Mouse (Mus musculus) CH12.LX (cell line): ENCODE measurements at regions not wholly inside any gene's neighbourhood (a gene's known extent, or its start where the extent isn't known, plus 50 kb on each side); places are given as distances from the start of the nearest gene placed in this dataset.
A peak's percentile ranks its signal among the peaks of the same experiment; 100 is the strongest.

ENCODE experiments used
- DNase-seq: peaks from one replicate; pipeline ENCODE4 v3.0.0-alpha.2; 2013; ENCODE audit errors: extremely low read depth
- H3K27ac ChIP-seq: 2 replicates; pipeline ENCODE4 v1.5.1; 2012; ENCODE audit warnings: low read depth, mild to moderate bottlenecking, control low read depth, moderate library complexity; ENCODE audit not compliant: insufficient read depth
- H3K27me3 ChIP-seq: replicated peaks from 2 replicates; pipeline ENCODE3; 2012; ENCODE audit warnings: inconsistent platforms
- H3K36me3 ChIP-seq, 2 experiments: replicated peaks in 1 of 2; 2 replicates each; pipeline versions ENCODE3 to v1.6.1; 2012; ENCODE audit warnings: inconsistent platforms in 1 of 2, low read length in 1 of 2, mild to moderate bottlenecking in 1 of 2, mixed read lengths in 1 of 2, moderate library complexity in 1 of 2; ENCODE audit not compliant: control insufficient read depth in 1 of 2, insufficient read depth in 1 of 2
- H3K4me1 ChIP-seq, 2 experiments: 2 replicates each; pipeline ENCODE4 v1.6.1; 2012; ENCODE audit warnings: inconsistent platforms in 1 of 2, moderate library complexity in 1 of 2; ENCODE audit not compliant: insufficient read depth in 2 of 2, control insufficient read depth in 1 of 2
- H3K4me2 ChIP-seq: 2 replicates; pipeline ENCODE4 v1.6.1; 2012; ENCODE audit warnings: low read depth, mild to moderate bottlenecking, control low read depth; ENCODE audit not compliant: poor library complexity, insufficient read depth, severe bottlenecking
- H3K4me3 ChIP-seq, 3 experiments: fragments of 150-350 bp in 1 of 3; sonication (generic) in 1 of 3; replicated peaks in 1 of 3; 2 replicates each; pipeline versions ENCODE3 to v1.5.1; 2011 to 2012; ENCODE audit warnings: low read depth in 2 of 3, low read length in 2 of 3, mild to moderate bottlenecking in 2 of 3, moderate library complexity in 2 of 3, control low read depth in 1 of 3, improper control_type of control experiment in 1 of 3, inconsistent platforms in 1 of 3, mixed read lengths in 1 of 3; ENCODE audit not compliant: poor library complexity in 1 of 3
- H3K79me2 ChIP-seq: replicated peaks from 2 replicates; pipeline ENCODE4 v1.6.1; 2012; ENCODE audit warnings: mild to moderate bottlenecking, moderate library complexity; ENCODE audit not compliant: control insufficient read depth, poor library complexity, insufficient read depth, severe bottlenecking; ENCODE audit errors: extremely low read depth
- H3K9ac ChIP-seq: 2 replicates; pipeline ENCODE4 v1.6.1; 2012; ENCODE audit warnings: low read depth, mild to moderate bottlenecking, control low read depth, moderate library complexity; ENCODE audit not compliant: insufficient read depth
- H3K9me3 ChIP-seq: replicated peaks from 2 replicates; pipeline ENCODE3; 2012; ENCODE audit warnings: low read length, inconsistent platforms, mixed read lengths
- CHD1 ChIP-seq: IDR thresholded peaks from 2 replicates; pipeline ENCODE4 v1.6.1; 2012; ENCODE audit warnings: low read depth, low read length, improper control_type of control experiment, inconsistent platforms
- CTCF ChIP-seq, 2 experiments: IDR thresholded peaks in 1 of 2; conservative IDR thresholded peaks in 1 of 2; 2 replicates each; pipeline ENCODE4 v1.5.1; 2011 to 2012; ENCODE audit warnings: low read depth in 2 of 2, low read length in 2 of 2, improper control_type of control experiment in 1 of 2, inconsistent platforms in 1 of 2, mild to moderate bottlenecking in 1 of 2, moderate library complexity in 1 of 2
- HCFC1 ChIP-seq: IDR thresholded peaks from 2 replicates; pipeline ENCODE4 v1.6.1; 2012; ENCODE audit warnings: low read depth, mild to moderate bottlenecking, inconsistent platforms, low read length, improper control_type of control experiment
- IRF4 ChIP-seq: IDR thresholded peaks from 2 replicates; pipeline ENCODE4 v1.6.1; 2014; ENCODE audit warnings: low read depth, mild to moderate bottlenecking, inconsistent platforms, low read length, improper control_type of control experiment
- KAT2A ChIP-seq: IDR thresholded peaks from 2 replicates; pipeline ENCODE4 v1.6.1; 2012; ENCODE audit warnings: low read length, improper control_type of control experiment, inconsistent platforms; ENCODE audit not compliant: insufficient replicate concordance
- POLR2A ChIP-seq: IDR thresholded peaks from 2 replicates; pipeline ENCODE4 v1.6.1; 2011; ENCODE audit warnings: low read depth, mild to moderate bottlenecking, improper control_type of control experiment, low read length
- RAD21 ChIP-seq: IDR thresholded peaks from 2 replicates; pipeline ENCODE4 v1.6.1; 2011; ENCODE audit warnings: low read depth, mild to moderate bottlenecking, low read length, improper control_type of control experiment, moderate library complexity
- SMC3 ChIP-seq: IDR thresholded peaks from 2 replicates; pipeline ENCODE4 v1.6.1; 2011; ENCODE audit warnings: low read depth, low read length, improper control_type of control experiment
- TBP ChIP-seq: conservative IDR thresholded peaks from 2 replicates; pipeline ENCODE4 v1.6.1; 2011; ENCODE audit warnings: low read depth, low read length, improper control_type of control experiment
- USF2 ChIP-seq: conservative IDR thresholded peaks from 2 replicates; pipeline ENCODE4 v1.6.1; 2011; ENCODE audit warnings: low read depth, low read length, improper control_type of control experiment
- dilution Hi-C: fragments of 300-500 bp; cut with MboI; formaldehyde crosslinking; loops from 2 replicates; pipeline ENCODE4 v1.14.3; 2020; ENCODE audit warnings: low sequenced_read_pairs; ENCODE audit not compliant: extremely low pct_unique_long_range_greater_than_20kb, extremely low pct_ligation_motif_present
- in situ Hi-C: fragments of 300-500 bp; cut with MboI; formaldehyde crosslinking; loops from 3 replicates; pipeline ENCODE4 v1.14.3; 2019; ENCODE audit warnings: low sequenced_read_pairs, low pct_ligation_motif_present, low pct_unique_long_range_greater_than_20kb, mixed read lengths

- Histone ChIP-seq H3K27me3 (no peaks in the 10 kb centered on the region), H3K4me2 (no peak overlapping the region), H3K4me3 (no peak overlapping the region), H3K27ac (no peak overlapping the region), H3K36me3 (no peaks in the 10 kb centered on the region), H3K9ac (no peak overlapping the region), H3K79me2 (no peaks in the 10 kb centered on the region), H3K9me3 (peaks cover 36% of the 10 kb centered on the region), H3K4me1 (no peaks in the 10 kb centered on the region)
- no peak for DNase-seq
- dilution Hi-C loops (no loop called here), in situ Hi-C loops (no loop called here)
- TF ChIP-seq RAD21 = peak; percentile 4
- peak in 1 of 2 experiments; percentile 20; a peak in 2 of 4 replicates for TF ChIP-seq CTCF (conservative IDR thresholded peaks at IDR 0.05 in 1 of 2, IDR thresholded peaks at IDR 0.05 in 1 of 2; ENCODE audit: low read depth in 2 of 2, low read length in 2 of 2)
- TF ChIP-seq POLR2A = no peak
Observed at GRCm38 (mm10) chr16:74857752-74858151, 446.1 kb upstream of the Robo2 start.

- no peak for DNase-seq
- H3K4me2 ChIP-seq = no peak overlapping the region
Observed at GRCm38 (mm10) chr16:74840006-74840405, 428.4 kb upstream of the Robo2 start.

GRCm38 (mm10) chr16:74814386-74814785, 402.8 kb upstream of the Robo2 start:
- Histone ChIP-seq H3K4me2 (no peak overlapping the region), H3K9ac (no peak overlapping the region), H3K4me3 (no peak overlapping the region), H3K27me3 (no peaks in the 10 kb centered on the region), H3K36me3 (no peaks in the 10 kb centered on the region), H3K27ac (no peak overlapping the region), H3K9me3 (peaks cover 35% of the 10 kb centered on the region), H3K4me1 (no peaks in the 10 kb centered on the region), H3K79me2 (no peaks in the 10 kb centered on the region)
- TF ChIP-seq HCFC1 = no peak
- TF ChIP-seq TBP = no peak
- no peak for TF ChIP-seq SMC3
- TF ChIP-seq KAT2A = no peak
- no peak for TF ChIP-seq IRF4
- no peak for TF ChIP-seq USF2
- dilution Hi-C loops (no loop called here), in situ Hi-C loops (no loop called here)
- no peak for DNase-seq

More at GRCm38 (mm10) chr16:74840006-74840405, 428.4 kb upstream of the Robo2 start:
- Histone ChIP-seq H3K4me1 (no peaks in the 10 kb centered on the region), H3K9ac (no peak overlapping the region), H3K79me2 (no peaks in the 10 kb centered on the region), H3K27ac (no peak overlapping the region), H3K36me3 (no peaks in the 10 kb centered on the region), H3K4me3 (no peak overlapping the region), H3K9me3 (peaks cover 33% of the 10 kb centered on the region), H3K27me3 (no peaks in the 10 kb centered on the region)
- in situ Hi-C loops (no loop called here), dilution Hi-C loops (no loop called here)
- no peak for TF ChIP-seq CHD1
- TF ChIP-seq CTCF (conservative IDR thresholded peaks at IDR 0.05 in 1 of 2, IDR thresholded peaks at IDR 0.05 in 1 of 2; ENCODE audit: low read depth in 2 of 2, low read length in 2 of 2) = 0 out of 4 replicates have a peak, but pooled peaks of 1 of the 2 experiments have one; percentile 7
